Mouse (Mus musculus): ENCODE measurements around the gene Rufy2.
"Not testable (repeated sequence)": the region's sequence is repeated elsewhere in the genome, so short reads cannot be mapped to it uniquely, and the experiment has no call there.

Rufy2 gene

GRCm38 (mm10) chr10:63054071-63054470 lies 74.0 kb downstream of the Rufy2 start:
- not testable (repeated sequence) for DNase-seq

DNA sequence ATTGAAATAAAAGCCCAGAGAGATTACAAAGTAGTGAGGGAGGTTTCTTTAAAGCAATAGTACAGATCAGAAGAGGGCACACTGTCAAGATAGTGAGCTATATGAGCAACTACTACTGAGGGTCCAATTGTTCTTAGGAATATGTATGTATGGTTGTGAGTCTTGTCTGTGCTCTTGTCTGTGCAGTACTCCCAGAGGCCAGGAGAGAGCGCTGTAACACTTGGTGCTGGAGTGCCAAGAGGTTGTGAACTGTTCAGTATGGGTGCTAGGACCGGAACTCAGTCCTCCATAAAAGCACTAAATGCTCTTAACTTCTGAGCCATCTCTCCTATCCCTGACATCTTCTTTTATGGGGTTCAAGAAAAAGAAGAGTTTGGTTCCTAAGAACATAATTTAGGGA lies 74.6 kb downstream of the Rufy2 start:
- DNase-seq: no peak

DNA sequence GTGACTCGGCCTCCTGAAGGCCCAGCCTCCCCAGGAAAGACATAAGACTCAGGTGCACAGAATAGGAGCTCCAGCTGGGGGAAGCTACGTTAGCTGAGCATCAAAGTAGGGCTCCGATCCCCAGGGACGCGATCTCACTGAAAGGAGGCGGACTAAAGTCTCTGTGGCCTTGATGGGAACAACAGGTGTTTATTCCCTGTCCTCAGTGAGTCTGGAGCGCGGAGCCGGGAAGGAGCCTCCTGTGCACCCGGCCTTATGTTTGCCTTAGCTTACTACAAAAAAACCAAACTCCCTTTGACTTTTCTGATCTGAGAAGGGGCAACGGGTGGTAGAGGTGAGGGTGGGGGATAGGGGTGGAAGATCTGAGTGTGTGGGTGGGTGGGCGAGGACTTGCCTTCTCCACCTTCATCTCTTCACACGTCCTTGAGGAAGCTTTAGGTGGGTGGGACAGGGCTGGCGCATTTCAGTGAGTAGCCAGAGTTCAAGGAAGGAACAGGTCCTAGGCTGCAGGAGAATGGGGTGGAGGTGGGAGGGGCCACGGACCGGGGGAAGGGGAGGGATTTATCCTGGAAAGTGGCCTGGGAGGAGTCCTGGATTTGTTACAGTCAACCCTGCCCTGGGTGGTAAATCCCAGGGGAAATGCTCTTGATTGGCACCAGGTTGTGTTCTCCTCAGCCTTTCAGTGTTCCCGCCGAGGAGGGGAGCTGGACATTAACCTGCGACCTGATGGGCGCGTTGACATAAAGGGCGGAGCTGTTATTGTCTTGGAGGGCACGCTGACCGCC lies 77.1 kb downstream of the Rufy2 start:
- no peak for DNase-seq

DNA sequence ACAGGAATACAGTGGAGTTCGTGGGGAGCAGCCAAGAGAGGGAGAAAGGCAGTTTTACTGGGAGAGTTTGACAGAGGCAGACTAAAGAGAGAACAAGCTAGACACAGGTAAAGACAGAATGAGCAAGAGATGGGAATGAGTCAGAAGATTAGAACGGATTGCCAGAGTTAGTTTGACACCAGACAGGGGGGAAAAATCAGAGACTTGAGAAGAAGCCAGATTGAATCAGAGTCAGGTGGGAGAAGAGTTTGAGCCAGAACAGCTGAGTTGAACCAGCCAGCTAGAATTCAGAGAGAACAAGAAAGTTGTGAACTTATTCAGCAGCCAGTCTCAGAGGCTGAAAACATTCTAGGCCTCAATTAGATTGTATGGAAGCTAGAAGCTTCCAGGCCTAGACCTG lies 79.8 kb downstream of the Rufy2 start, which contains the start of gene Pbld1:
Pbld1 (plus strand) TSS at position 301 of the 400 bp plus-strand sequence.
- DNase-seq: no peak

- no peak for DNase-seq
These were observed 80.4 kb downstream of the Rufy2 start for GRCm38 (mm10) chr10:63060406-63060805.

DNA sequence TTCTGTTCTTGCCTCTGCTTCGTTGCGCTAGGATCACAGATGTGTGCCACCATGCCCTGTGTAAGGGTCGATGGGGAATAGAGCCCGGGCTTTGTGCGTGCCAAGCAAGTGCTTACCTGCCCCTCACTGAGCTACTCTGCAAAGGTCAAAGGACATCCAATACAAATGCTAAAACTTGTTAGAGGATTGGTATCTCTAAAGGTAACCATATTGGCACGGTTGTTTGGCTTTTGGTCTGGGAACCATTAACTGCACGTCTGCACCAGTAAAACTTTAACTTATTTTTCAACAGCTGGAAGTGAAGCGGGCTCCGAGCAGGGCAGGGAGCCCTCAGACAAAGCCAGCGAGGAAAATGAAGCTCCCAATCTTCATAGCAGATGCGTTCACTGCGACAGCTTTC lies 81.2 kb downstream of the Rufy2 start:
- DNase-seq: no peak

GRCm38 (mm10) chr10:63062696-63063095 lies 82.7 kb downstream of the Rufy2 start:
- DNase-seq: no peak

- no peak for DNase-seq
These were observed 83.3 kb downstream of the Rufy2 start for GRCm38 (mm10) chr10:63063365-63063764.

DNA sequence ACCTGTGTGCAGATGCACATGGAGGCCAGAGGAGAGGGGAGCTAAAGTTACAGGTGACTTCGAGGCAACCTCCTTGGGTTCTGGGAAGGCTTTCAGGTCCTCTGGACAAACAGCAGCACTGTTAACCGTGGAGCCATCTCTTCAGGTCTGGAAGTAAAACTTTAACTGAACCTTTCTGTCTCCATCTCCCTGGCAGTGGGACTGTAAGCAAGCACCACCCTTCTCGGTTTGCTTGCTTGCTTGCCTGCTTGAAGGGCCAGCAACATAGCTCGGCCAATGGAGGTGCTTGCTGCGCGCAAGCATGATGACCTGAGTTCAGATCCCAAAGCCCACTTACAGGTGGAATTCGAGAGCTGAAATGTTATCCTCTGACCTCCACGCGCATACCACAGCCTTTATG lies 84.5 kb downstream of the Rufy2 start:
- DNase-seq: no peak

GRCm38 (mm10) chr10:63065561-63065960 lies 85.5 kb downstream of the Rufy2 start:
- DNase-seq: no peak

DNA sequence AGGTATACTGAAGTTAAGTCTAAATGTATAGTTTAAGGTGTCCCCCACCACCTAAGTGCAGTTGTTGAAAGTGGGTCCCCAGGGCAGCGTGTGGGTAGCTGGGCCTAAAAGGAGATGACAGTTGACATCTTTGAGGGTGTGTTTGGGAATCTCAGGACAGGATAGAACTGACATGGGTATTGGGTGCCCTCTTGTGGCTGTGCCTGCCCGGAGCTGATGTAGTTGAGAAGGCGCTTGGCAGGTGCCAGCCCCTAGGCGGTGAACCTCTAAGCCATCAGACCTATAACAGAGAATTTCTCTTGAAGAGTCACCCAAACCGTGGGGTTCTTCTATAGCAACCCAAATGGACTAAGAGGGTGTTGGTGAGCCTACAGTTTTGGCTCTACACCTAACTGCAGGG lies 86.0 kb downstream of the Rufy2 start:
- peak; percentile 89 to 92 for DNase-seq

Data from cerebellum, adult 18-20 months (tissue).